Mouse (Mus musculus): ENCODE data around the gene Slc22a20.

GRCm38 (mm10) chr19:5922119-5922942 lies 63.6 kb downstream of the Slc22a20 start:
- TF ChIP-seq CTCF (IDR thresholded peaks at IDR 0.05; ENCODE audit: insufficient read depth, low read depth, low read length) = no peak
- TF ChIP-seq POLR2A (IDR thresholded peaks at IDR 0.05; ENCODE audit: insufficient read depth, low read depth, low read length) = no peak

Measured in olfactory bulb, adult 2 months (tissue).